Mouse (Mus musculus): ENCODE measurements around the gene 1700029F12Rik. TPM values are rescaled to one million over a fixed set of nuclear protein-coding genes. Genes with fewer than 3 reads are reported as not detected.
A peak's percentile ranks its signal among the peaks of the same experiment; 100 is the strongest.

1700029F12Rik gene
- polyA plus RNA-seq, 1 experiment from 2014 or later, result not detected

- Histone ChIP-seq H3K9ac (ENCODE audit: low read length) (no peak overlapping the region), H3K4me1 (ENCODE audit: control insufficient read depth, insufficient read depth, low read length) (no peaks in the 10 kb centered on the region), H3K9me3 (ENCODE audit: control insufficient read depth, low read length) (no peaks in the 10 kb centered on the region), H3K4me3 (ENCODE audit: low read depth, low read length) (no peak overlapping the region), H3K36me3 (ENCODE audit: control insufficient read depth, insufficient read depth, low read length) (no peaks in the 10 kb centered on the region), H3K27me3 (ENCODE audit: control insufficient read depth, insufficient read depth, low read length) (no peaks in the 10 kb centered on the region), H3K27ac (ENCODE audit: low read depth, low read length) (no peak overlapping the region), H3K4me2 (no peak overlapping the region)
- DNase-seq (ENCODE audit: low spot score, missing footprints) (no peak), ATAC-seq (ENCODE audit: low FRiP score) (no peak)
- 95% methylated on average over 8 of the region's 8 CpGs for WGBS
Observed at GRCm38 (mm10) chr13:97053844-97054243, 19.7 kb upstream of the 1700029F12Rik start.

- no peaks in the 10 kb centered on the region for H3K9me3 ChIP-seq (ENCODE audit: control insufficient read depth, low read length)
- H3K27me3 ChIP-seq (ENCODE audit: control insufficient read depth, insufficient read depth, low read length), result no peaks in the 10 kb centered on the region
- no peak overlapping the region for H3K4me2 ChIP-seq
- 16% methylated on average over 11 of the region's 11 CpGs for WGBS
- no peaks in the 10 kb centered on the region for H3K4me1 ChIP-seq (ENCODE audit: control insufficient read depth, insufficient read depth, low read length)
- DNase-seq (ENCODE audit: low spot score, missing footprints) (peak; percentile 99), ATAC-seq (ENCODE audit: low FRiP score) (peak; percentile 67)
- H3K9ac ChIP-seq (ENCODE audit: low read length), result no peak overlapping the region
- no peak overlapping the region for H3K4me3 ChIP-seq (ENCODE audit: low read depth, low read length)
- H3K27ac ChIP-seq (ENCODE audit: low read depth, low read length), result no peak overlapping the region
- H3K36me3 ChIP-seq (ENCODE audit: control insufficient read depth, insufficient read depth, low read length), result no peaks in the 10 kb centered on the region
Observed at GRCm38 (mm10) chr13:97052667-97053066, 18.5 kb upstream of the 1700029F12Rik start.

- no peaks in the 10 kb centered on the region; the same call in 1 of the 2 replicates for H3K9me3 ChIP-seq (ENCODE audit: control insufficient read depth, low read length)
- H3K27ac ChIP-seq (ENCODE audit: low read depth, low read length), result no peak overlapping the region
- no peaks in the 10 kb centered on the region for H3K27me3 ChIP-seq (ENCODE audit: control insufficient read depth, insufficient read depth, low read length)
- WGBS, result 84% methylated on average over 6 of the region's 6 CpGs
- H3K9ac ChIP-seq (ENCODE audit: low read length), result no peak overlapping the region
- H3K4me3 ChIP-seq (ENCODE audit: low read depth, low read length), result no peak overlapping the region
- H3K4me1 ChIP-seq (ENCODE audit: control insufficient read depth, insufficient read depth, low read length), result no peaks in the 10 kb centered on the region
- no peaks in the 10 kb centered on the region for H3K36me3 ChIP-seq (ENCODE audit: control insufficient read depth, insufficient read depth, low read length)
- ATAC-seq (ENCODE audit: low FRiP score) (no peak), DNase-seq (ENCODE audit: low spot score, missing footprints) (no peak)
- no peak overlapping the region for H3K4me2 ChIP-seq
Observed at GRCm38 (mm10) chr13:97051158-97051557, 17.0 kb upstream of the 1700029F12Rik start.

DNA sequence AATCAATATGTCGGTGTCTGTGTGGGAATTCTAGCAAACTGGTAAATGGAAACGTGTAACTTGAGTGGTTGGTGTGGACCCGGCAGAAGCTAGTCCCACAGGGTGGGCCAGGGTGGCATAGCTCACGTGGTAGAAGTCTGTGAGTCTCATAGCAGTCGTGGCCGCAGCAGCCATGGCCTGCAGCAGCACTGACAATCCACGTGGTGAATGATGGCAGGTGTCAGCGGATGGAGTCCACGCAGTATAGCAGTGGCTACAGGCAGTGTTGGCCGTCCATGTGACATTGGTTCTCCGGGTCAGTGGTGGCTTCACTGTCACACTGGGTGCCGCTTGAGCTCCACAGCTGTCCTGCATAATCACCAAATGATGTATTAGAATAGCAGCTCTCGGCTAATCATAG, 4.1 kb downstream of the 1700029F12Rik start:
- no peak overlapping the region for H3K9ac ChIP-seq (ENCODE audit: low read length)
- no peaks in the 10 kb centered on the region for H3K27me3 ChIP-seq (ENCODE audit: control insufficient read depth, insufficient read depth, low read length)
- no peaks in the 10 kb centered on the region for H3K36me3 ChIP-seq (ENCODE audit: control insufficient read depth, insufficient read depth, low read length)
- ATAC-seq (ENCODE audit: low FRiP score) (no peak), DNase-seq (ENCODE audit: low spot score, missing footprints) (no peak)
- no peak overlapping the region for H3K4me2 ChIP-seq
- WGBS, result 89% methylated on average over 13 of the region's 13 CpGs
- no peak overlapping the region for H3K4me3 ChIP-seq (ENCODE audit: low read depth, low read length)
- no peaks in the 10 kb centered on the region for H3K9me3 ChIP-seq (ENCODE audit: control insufficient read depth, low read length)
- no peak overlapping the region for H3K27ac ChIP-seq (ENCODE audit: low read depth, low read length)
- no peaks in the 10 kb centered on the region for H3K4me1 ChIP-seq (ENCODE audit: control insufficient read depth, insufficient read depth, low read length)

DNA sequence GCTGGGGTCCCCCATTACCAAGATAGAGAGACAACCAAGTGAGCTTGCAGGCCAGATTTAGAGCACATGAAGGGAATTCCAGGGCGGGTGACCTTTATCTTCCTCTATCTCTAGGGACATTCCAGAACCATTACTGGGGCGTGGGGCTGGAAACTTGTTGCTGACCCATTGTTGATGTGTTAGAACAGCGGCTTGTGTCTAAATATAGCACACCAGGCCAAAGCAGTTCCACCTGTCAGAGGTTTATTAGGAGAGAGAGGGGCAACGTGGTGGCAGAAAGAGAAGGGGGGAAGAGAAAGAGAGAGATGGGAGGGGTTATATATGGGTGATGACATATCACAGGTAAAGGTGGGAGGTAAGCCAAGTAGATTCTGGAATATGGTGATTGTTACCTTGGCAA, 12.3 kb downstream of the 1700029F12Rik start:
- WGBS, result 65% methylated on average over 4 of the region's 4 CpGs
- Histone ChIP-seq H3K27me3 (ENCODE audit: control insufficient read depth, insufficient read depth, low read length) (no peaks in the 10 kb centered on the region), H3K9ac (ENCODE audit: low read length) (no peak overlapping the region), H3K36me3 (ENCODE audit: control insufficient read depth, insufficient read depth, low read length) (no peaks in the 10 kb centered on the region), H3K4me1 (ENCODE audit: control insufficient read depth, insufficient read depth, low read length) (no peaks in the 10 kb centered on the region), H3K4me2 (no peak overlapping the region), H3K27ac (ENCODE audit: low read depth, low read length) (no peak overlapping the region), H3K9me3 (ENCODE audit: control insufficient read depth, low read length) (no peaks in the 10 kb centered on the region), H3K4me3 (ENCODE audit: low read depth, low read length) (no peak overlapping the region)
- DNase-seq (ENCODE audit: low spot score, missing footprints), result no peak
- ATAC-seq (ENCODE audit: low FRiP score), result no peak

DNA sequence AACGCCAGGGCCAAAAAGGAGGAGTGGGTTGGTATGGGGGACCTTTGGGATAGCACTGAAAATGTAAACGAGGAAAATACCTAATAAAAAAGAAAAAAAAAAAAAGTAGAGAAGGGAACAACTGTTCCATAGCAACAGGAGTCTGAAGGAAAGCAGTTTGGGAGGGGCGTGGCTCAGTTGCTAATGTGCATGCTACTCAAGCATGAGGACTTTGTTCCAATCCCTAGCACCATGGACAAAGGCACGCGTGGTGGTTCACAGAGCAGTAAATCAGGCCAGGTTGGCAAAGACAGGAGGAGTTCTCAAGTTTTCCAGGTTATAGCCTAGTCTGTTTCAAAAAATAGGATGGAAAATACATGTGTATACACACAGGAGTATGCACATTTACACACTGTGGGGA, 14.0 kb downstream of the 1700029F12Rik start:
- Histone ChIP-seq H3K9ac (ENCODE audit: low read length) (no peak overlapping the region), H3K4me2 (no peak overlapping the region), H3K36me3 (ENCODE audit: control insufficient read depth, insufficient read depth, low read length) (no peaks in the 10 kb centered on the region), H3K27ac (ENCODE audit: low read depth, low read length) (no peak overlapping the region), H3K4me1 (ENCODE audit: control insufficient read depth, insufficient read depth, low read length) (no peaks in the 10 kb centered on the region), H3K9me3 (ENCODE audit: control insufficient read depth, low read length) (no peaks in the 10 kb centered on the region), H3K4me3 (ENCODE audit: low read depth, low read length) (no peak overlapping the region), H3K27me3 (ENCODE audit: control insufficient read depth, insufficient read depth, low read length) (no peaks in the 10 kb centered on the region)
- ATAC-seq (ENCODE audit: low FRiP score) (no peak), DNase-seq (ENCODE audit: low spot score, missing footprints) (no peak)
- WGBS, result 62% methylated on average over 5 of the region's 5 CpGs

DNA sequence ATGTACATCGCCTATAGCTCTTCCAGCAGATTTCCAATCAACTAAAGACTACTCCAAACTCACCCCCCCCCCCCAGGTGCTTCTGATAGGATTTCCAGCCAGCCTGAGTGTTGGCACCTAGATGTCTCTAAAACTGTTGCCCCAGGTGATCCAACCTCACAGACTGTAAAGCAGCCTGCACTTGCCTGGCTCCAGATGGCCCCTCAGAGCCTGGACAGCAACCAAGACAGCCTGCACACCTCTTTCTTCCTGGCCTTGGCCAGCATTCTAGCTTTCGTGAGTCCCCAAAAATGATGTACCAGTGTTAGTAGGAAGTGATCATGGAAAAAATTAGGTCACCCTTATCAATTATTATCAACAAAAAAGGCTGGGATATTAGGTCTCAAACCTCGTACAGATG, 16.5 kb downstream of the 1700029F12Rik start:
- H3K9me3 ChIP-seq (ENCODE audit: control insufficient read depth, low read length), result no peaks in the 10 kb centered on the region
- H3K4me2 ChIP-seq, result no peak overlapping the region
- no peaks in the 10 kb centered on the region for H3K4me1 ChIP-seq (ENCODE audit: control insufficient read depth, insufficient read depth, low read length)
- no peak overlapping the region for H3K9ac ChIP-seq (ENCODE audit: low read length)
- 87% methylated on average over 3 of the region's 3 CpGs for WGBS
- no peaks in the 10 kb centered on the region for H3K27me3 ChIP-seq (ENCODE audit: control insufficient read depth, insufficient read depth, low read length)
- H3K27ac ChIP-seq (ENCODE audit: low read depth, low read length), result no peak overlapping the region
- DNase-seq (ENCODE audit: low spot score, missing footprints) (no peak), ATAC-seq (ENCODE audit: low FRiP score) (no peak)
- H3K36me3 ChIP-seq (ENCODE audit: control insufficient read depth, insufficient read depth, low read length), result no peaks in the 10 kb centered on the region
- H3K4me3 ChIP-seq (ENCODE audit: low read depth, low read length), result no peak overlapping the region

GRCm38 (mm10) chr13:97014366-97014765, 19.8 kb downstream of the 1700029F12Rik start:
- Histone ChIP-seq H3K27ac (ENCODE audit: low read depth, low read length) (no peak overlapping the region), H3K27me3 (ENCODE audit: control insufficient read depth, insufficient read depth, low read length) (no peaks in the 10 kb centered on the region), H3K4me1 (ENCODE audit: control insufficient read depth, insufficient read depth, low read length) (no peaks in the 10 kb centered on the region), H3K9ac (ENCODE audit: low read length) (no peak overlapping the region), H3K36me3 (ENCODE audit: control insufficient read depth, insufficient read depth, low read length) (no peaks in the 10 kb centered on the region), H3K4me3 (ENCODE audit: low read depth, low read length) (no peak overlapping the region), H3K9me3 (ENCODE audit: control insufficient read depth, low read length) (no peaks in the 10 kb centered on the region), H3K4me2 (no peak overlapping the region)
- DNase-seq (ENCODE audit: low spot score, missing footprints), result no peak
- WGBS, result 91% methylated on average over 4 of the region's 4 CpGs
- no peak for ATAC-seq (ENCODE audit: low FRiP score)

DNA sequence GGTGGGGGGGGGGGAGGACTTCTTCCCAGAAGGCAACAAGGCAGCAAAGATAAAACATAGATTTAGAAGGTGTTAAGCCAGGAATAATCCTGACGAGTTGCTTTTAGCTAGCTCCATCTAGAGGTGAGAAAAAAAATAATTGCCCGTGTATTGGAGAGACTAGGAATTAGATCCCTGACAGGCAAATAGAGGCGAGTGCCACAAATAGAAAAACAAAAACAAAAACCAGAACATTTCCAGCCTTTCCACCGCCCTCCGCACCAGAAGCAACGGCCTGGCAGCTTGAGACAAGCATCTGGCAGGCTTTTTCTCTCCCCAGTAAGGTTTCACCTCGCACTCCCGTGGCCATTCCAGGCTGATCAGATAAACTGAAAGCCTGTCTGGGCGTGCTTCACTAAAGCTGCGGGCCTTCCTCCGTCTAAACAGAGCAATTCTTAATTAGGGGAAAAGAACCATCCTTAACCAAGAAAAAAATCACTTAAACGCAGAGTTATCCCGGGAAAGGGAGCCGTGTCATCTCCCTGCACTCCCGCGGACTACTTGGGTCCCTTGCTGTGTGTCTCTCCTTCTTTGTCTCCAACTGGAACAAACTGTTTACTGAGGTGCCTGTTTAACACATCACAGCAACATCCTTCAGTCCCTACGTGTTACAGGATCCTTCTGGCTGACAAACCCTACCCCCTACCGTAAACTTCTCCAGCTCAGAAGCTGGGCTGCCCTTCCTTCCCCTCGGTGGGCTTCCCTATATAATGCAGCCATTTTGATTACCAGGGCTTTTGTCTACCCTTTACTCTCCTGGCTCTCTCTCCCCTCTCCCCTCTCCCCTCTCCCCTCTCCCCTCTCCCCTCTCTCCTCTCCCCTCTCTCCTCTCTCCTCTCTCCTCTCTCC, 25.7 kb downstream of the 1700029F12Rik start:
- no peaks in the 10 kb centered on the region for H3K9me3 ChIP-seq (ENCODE audit: control insufficient read depth, low read length)
- H3K4me1 ChIP-seq (ENCODE audit: control insufficient read depth, insufficient read depth, low read length), result no peaks in the 10 kb centered on the region
- H3K36me3 ChIP-seq (ENCODE audit: control insufficient read depth, insufficient read depth, low read length), result no peaks in the 10 kb centered on the region
- H3K4me3 ChIP-seq (ENCODE audit: low read depth, low read length), result peak overlapping the region; percentile 36
- DNase-seq (ENCODE audit: low spot score, missing footprints), result peak; percentile 96
- 2% methylated on average over 19 of the region's 19 CpGs for WGBS
- H3K27ac ChIP-seq (ENCODE audit: low read depth, low read length), result 0 out of 2 replicates have a peak overlapping the region, but pooled peaks have one; percentile 12
- ATAC-seq (ENCODE audit: low FRiP score), result peak; percentile 76
- H3K9ac ChIP-seq (ENCODE audit: low read length), result peak overlapping the region; percentile 71
- H3K27me3 ChIP-seq (ENCODE audit: control insufficient read depth, insufficient read depth, low read length), result no peaks in the 10 kb centered on the region
- H3K4me2 ChIP-seq, result peak overlapping the region; percentile 64

Measured in midbrain, embryonic 11.5 days (tissue).